Mouse (Mus musculus) heart, adult 10 weeks (tissue): Measurements from ENCODE around the gene Fancl. TPM values are rescaled to one million over a fixed set of nuclear protein-coding genes. Genes with fewer than 3 reads are reported as not detected.

Experiments
- polyA plus RNA-seq: library from polyadenylated mRNA; stranded (reverse); fragments of 350-450 nt; fragmentation: Illumina TruSeq; extraction: RNeasy Lipid Tissue Mini Kit (QIAGEN cat#74804); gene quantifications from one replicate; pipeline ENCODE4 v1.2.3, GENCODE M21; 2014; ENCODE audit warnings: low read depth, low replicate concordance

The Fancl gene
- 7.9 TPM for polyA plus RNA-seq

DNA sequence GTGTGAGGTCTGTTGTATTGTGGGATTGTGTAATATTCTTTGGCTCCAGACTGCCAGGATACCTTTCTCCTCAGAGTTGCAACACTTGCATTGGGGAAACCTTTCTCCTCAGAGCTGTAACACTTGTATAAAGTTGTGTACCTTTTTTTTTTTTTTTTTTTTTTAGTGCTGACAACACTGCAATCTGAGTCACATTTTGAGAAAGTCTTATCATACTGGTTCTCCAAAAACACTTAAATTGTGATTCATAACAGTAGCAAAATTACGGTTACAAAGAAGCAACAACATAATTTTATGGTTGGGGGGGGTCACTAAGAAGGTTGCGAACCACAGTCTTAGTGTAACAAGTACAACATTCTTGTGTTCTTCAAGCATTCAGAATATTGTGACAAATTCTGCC lies at the start of gene Fancl:
Fancl (plus strand) TSS at position 165 of the 400 bp plus-strand sequence.

Other genes starting within 250 kb of the Fancl start
- gene 5730522E02Rik, start 175.4 kb upstream of the Fancl start, polyA plus RNA-seq: not detected
- not detected for gene Gm6899, start 207.1 kb downstream of the Fancl start, polyA plus RNA-seq
- 6.6 TPM for gene Vrk2, start 207.9 kb downstream of the Fancl start, polyA plus RNA-seq